Mouse (Mus musculus) embryonic stem cell, embryonic (primary cell): Measurements from ENCODE around the gene Ssrp1.

Experiments used
- CTCF ChIA-PET, 4 experiments: fragments of 300-600 bp in 2 of 4; fragments of 350-600 bp in 2 of 4; sonication (Branson Sonifier 250); formaldehyde crosslinking; loops; one replicate each; lab custom pipeline; 2022; ENCODE audit warnings: inconsistent platforms in 2 of 4; lab: Charles Lee
- POLR2A ChIA-PET, 4 experiments: fragments of 300-600 bp in 2 of 4; fragments of 350-600 bp in 2 of 4; sonication (Branson Sonifier 250); formaldehyde crosslinking; loops; one replicate each; lab custom pipeline; 2022; ENCODE audit warnings: antibody characterized with exemption in 4 of 4, inconsistent platforms in 1 of 4; lab: Charles Lee

Gene Ssrp1

GRCm38 (mm10) chr2:85053192-85053816 is 16.3 kb downstream of the Ssrp1 start:
- CTCF ChIA-PET, result no interaction called here
- POLR2A ChIA-PET, result interaction anchor here in 1 of 4 experiments (1.0 to 7.4 kb wide), 3 partner anchors 9 to 16 kb away, joined by 3 to 128 read pairs (median 3); no protein-coding TSS in a partner anchor

- ChIA-PET POLR2A (interaction anchor here in 3 of 4 experiments (0.7 to 1.7 kb wide), 5 partner anchors 9 to 25 kb away, joined by 3 to 10 read pairs (median 3); partner anchors contain the start of gene Tnks1bp1 (in 3 of the 3)), CTCF (no interaction called here)
Measured at GRCm38 (mm10) chr2:85056711-85057110, 19.7 kb downstream of the Ssrp1 start.

GRCm38 (mm10) chr2:85059677-85060076 is 22.6 kb downstream of the Ssrp1 start:
- ChIA-PET POLR2A (interaction anchor here (0.7 to 9.2 kb wide), 17 partner anchors 9 to 585 kb away, joined by 3 to 128 read pairs (median 5); partner anchors contain the start of genes Tnks1bp1 (in 4 of the 4), P2rx3 (in 2 of the 4) and Ssrp1 (in 2 of the 4)), CTCF (interaction anchor here (0.6 to 1.9 kb wide), 17 partner anchors 9 to 507 kb away, joined by 3 to 10 read pairs (median 5); partner anchors contain the start of gene Tnks1bp1 (in 2 of the 4))

- CTCF ChIA-PET, result interaction anchor here in 2 of 4 experiments (0.6 to 1.2 kb wide), 5 partner anchors 10 to 283 kb away, joined by 3 to 7 read pairs (median 4); partner anchors contain the start of gene Tnks1bp1 (in 2 of the 2)
- POLR2A ChIA-PET, result interaction anchor here (0.7 to 9.2 kb wide), 14 partner anchors 8 to 586 kb away, joined by 3 to 128 read pairs (median 6); partner anchors contain the start of genes Tnks1bp1 (in 4 of the 4), P2rx3 (in 1 of the 4) and Ssrp1 (in 1 of the 4)
Measured at GRCm38 (mm10) chr2:85060591-85061060, 23.6 kb downstream of the Ssrp1 start.

- ChIA-PET CTCF (interaction anchor here in 1 of 4 experiments (1.2 kb wide), 1 partner anchor 13 kb away, joined by 3 read pairs; the partner anchor contains the start of gene Tnks1bp1), POLR2A (interaction anchor here (0.6 to 9.2 kb wide), 10 partner anchors 8 to 479 kb away, joined by 3 to 128 read pairs (median 6); partner anchors contain the start of gene Tnks1bp1 (in 4 of the 4))
Measured at GRCm38 (mm10) chr2:85061107-85061541, 24.1 kb downstream of the Ssrp1 start.

- ChIA-PET CTCF (interaction anchor here in 2 of 4 experiments (0.7 to 1.9 kb wide), 2 partner anchors 17 to 42 kb away, joined by 3 to 4 read pairs; partner anchors contain the start of gene Tnks1bp1 (in 1 of the 2)), POLR2A (interaction anchor here in 3 of 4 experiments (1.0 to 9.2 kb wide), 8 partner anchors 11 to 238 kb away, joined by 3 to 128 read pairs (median 6); partner anchors contain the start of genes Tnks1bp1 (in 3 of the 3), Ssrp1 (in 1 of the 3) and Timm10 (in 1 of the 3))
Measured at GRCm38 (mm10) chr2:85065141-85065875, 28.3 kb downstream of the Ssrp1 start.

GRCm38 (mm10) chr2:85066937-85067336 is 29.9 kb downstream of the Ssrp1 start:
- ChIA-PET CTCF (no interaction called here), POLR2A (interaction anchor here in 1 of 4 experiments (9.2 kb wide), 1 partner anchor 18 kb away, joined by 128 read pairs; the partner anchor contains the start of gene Tnks1bp1)

- POLR2A ChIA-PET, result interaction anchor here in 2 of 4 experiments (0.5 to 3.0 kb wide), 4 partner anchors 8 to 54 kb away, joined by 3 to 14 read pairs (median 8); partner anchors contain the start of gene Tnks1bp1 (in 1 of the 2)
Measured at GRCm38 (mm10) chr2:85067903-85068625, 31.0 kb downstream of the Ssrp1 start.

GRCm38 (mm10) chr2:85068626-85069025 is 31.6 kb downstream of the Ssrp1 start:
- CTCF ChIA-PET, result interaction anchor here in 1 of 4 experiments (1.1 kb wide), 1 partner anchor 9 kb away, joined by 5 read pairs; no protein-coding TSS in a partner anchor
- POLR2A ChIA-PET, result interaction anchor here in 3 of 4 experiments (0.5 to 3.0 kb wide), 10 partner anchors 8 to 54 kb away, joined by 3 to 14 read pairs (median 4); partner anchors contain the start of genes Tnks1bp1 (in 2 of the 3), P2rx3 (in 1 of the 3) and Ssrp1 (in 1 of the 3)

More at GRCm38 (mm10) chr2:85067903-85068625, 31.0 kb downstream of the Ssrp1 start:
- CTCF ChIA-PET, result no interaction called here

- POLR2A ChIA-PET, result interaction anchor here in 3 of 4 experiments (0.9 to 3.0 kb wide), 11 partner anchors 10 to 219 kb away, joined by 3 to 14 read pairs (median 4); partner anchors contain the start of genes Tnks1bp1 (in 3 of the 3), P2rx3 (in 1 of the 3) and Ssrp1 (in 1 of the 3)
- CTCF ChIA-PET, result interaction anchor here in 1 of 4 experiments (1.6 kb wide), 1 partner anchor 47 kb away, joined by 4 read pairs; no protein-coding TSS in a partner anchor
Measured at GRCm38 (mm10) chr2:85070086-85070485, 33.1 kb downstream of the Ssrp1 start.

GRCm38 (mm10) chr2:85071921-85072320 is 34.9 kb downstream of the Ssrp1 start:
- ChIA-PET POLR2A (interaction anchor here in 2 of 4 experiments (0.6 to 1.5 kb wide), 3 partner anchors 12 to 182 kb away, joined by 3 to 5 read pairs (median 4); no protein-coding TSS in a partner anchor), CTCF (no interaction called here)

- CTCF ChIA-PET, result no interaction called here
- POLR2A ChIA-PET, result interaction anchor here in 1 of 4 experiments (1.2 kb wide), 1 partner anchor 26 kb away, joined by 3 read pairs; the partner anchor contains the start of gene Tnks1bp1
Measured at GRCm38 (mm10) chr2:85073751-85074150, 36.7 kb downstream of the Ssrp1 start.

- ChIA-PET CTCF (interaction anchor here in 2 of 4 experiments (0.5 to 0.6 kb wide), 2 partner anchors 34 to 200 kb away, joined by 3 to 7 read pairs; no protein-coding TSS in a partner anchor), POLR2A (interaction anchor here in 2 of 4 experiments (0.7 kb wide), 2 partner anchors 43 to 211 kb away, joined by 3 to 4 read pairs; no protein-coding TSS in a partner anchor)
Measured at GRCm38 (mm10) chr2:85088716-85089646, 51.9 kb downstream of the Ssrp1 start.

GRCm38 (mm10) chr2:85091325-85091724 is 54.3 kb downstream of the Ssrp1 start:
- ChIA-PET CTCF (no interaction called here), POLR2A (interaction anchor here in 2 of 4 experiments (0.5 to 1.3 kb wide), 3 partner anchors 14 to 303 kb away, joined by 3 to 4 read pairs (median 4); no protein-coding TSS in a partner anchor)

GRCm38 (mm10) chr2:85093376-85093775 is 56.3 kb downstream of the Ssrp1 start:
- POLR2A ChIA-PET, result no interaction called here
- CTCF ChIA-PET, result no interaction called here
